Mouse (Mus musculus) layer of hippocampus, adult 11-12 months (tissue): ENCODE results near the gene Nrn1l.

Experiments used
- DNase-seq: peaks from one replicate; pipeline ENCODE4 v3.0.0; 2022; ENCODE audit warnings: low spot score

Nrn1l gene

GRCm38 (mm10) chr8:105893339-105893738 lies at the start of gene Nrn1l:
Gene Nrn1l, plus strand, starts transcription at chr8:105893567.
- DNase-seq: peak; percentile 84

- DNase-seq: no peak
These were observed 46.7 kb upstream of the Nrn1l start for GRCm38 (mm10) chr8:105846678-105847077.

GRCm38 (mm10) chr8:105850014-105850413 lies 43.4 kb upstream of the Nrn1l start:
- DNase-seq: no peak

DNA sequence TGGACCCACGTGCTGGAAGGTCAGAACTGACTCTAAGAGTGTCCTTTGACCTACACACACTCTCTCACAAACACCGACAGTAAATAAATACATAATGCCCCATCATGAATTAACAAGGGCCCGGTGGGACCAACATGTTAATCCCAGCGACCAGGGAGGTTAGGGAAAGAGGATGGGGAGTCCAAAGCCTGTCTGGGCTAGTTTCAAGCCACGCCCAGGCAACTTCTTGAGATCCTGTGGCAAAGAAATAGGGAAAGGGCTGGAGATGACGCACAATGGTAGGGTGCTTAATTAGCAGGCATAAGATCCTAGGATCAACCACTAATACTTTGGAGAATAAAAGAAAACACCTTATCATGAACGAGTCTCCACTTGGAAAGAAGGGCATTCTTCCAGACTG lies 42.8 kb upstream of the Nrn1l start:
- no peak for DNase-seq

DNA sequence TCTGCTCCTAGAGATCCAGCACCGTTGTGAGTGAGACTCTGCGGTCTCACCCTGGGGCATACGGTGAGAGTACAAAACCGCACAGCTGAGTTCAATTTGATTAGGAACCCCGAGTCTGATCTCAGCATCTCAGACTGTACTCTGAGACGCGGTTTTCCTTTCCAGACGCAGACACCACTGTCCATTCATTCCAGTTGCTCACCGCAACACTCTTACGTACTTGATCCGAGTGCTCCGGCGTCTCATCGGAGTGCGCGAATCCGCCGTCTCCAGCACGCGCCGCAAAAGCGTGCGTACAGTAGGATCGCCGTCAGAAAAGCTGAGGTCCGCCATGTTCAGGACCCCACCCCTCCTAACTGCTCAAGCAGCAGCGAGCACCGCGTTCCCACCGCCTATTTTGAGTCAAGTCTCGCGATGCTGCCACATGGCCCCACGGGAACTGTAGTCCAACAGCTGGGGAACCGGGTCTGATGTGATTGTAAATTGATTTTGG lies 41.7 kb upstream of the Nrn1l start:
- DNase-seq: peak; percentile 91

DNA sequence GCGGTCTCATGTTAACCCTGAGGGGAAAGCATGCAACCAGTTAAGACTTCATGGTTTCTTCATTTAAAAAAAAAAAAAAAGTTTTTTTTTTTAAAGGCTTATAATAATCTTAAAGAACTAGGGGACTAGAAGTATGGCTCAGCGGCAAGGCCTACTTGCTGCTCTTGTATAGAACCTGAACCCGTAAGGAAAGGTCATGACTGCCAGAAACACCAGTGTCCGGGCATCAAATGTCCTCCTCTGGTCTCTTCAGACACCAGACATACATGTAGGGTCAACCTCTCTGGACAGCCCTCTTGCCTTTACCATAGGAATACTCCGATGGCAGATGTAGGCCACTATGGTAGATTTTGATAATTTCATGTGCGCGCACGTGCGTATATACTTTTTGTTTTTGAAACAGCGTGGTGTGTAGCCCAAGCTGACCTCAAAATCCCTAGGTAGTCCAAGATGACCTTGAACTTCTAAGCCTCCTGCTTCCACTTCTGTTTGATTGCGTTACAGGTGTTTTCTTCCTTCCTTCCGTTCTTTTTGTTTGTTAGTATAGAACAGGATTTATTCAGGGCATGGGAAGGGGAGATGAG lies 41.1 kb upstream of the Nrn1l start:
- DNase-seq: peak; percentile 15

DNA sequence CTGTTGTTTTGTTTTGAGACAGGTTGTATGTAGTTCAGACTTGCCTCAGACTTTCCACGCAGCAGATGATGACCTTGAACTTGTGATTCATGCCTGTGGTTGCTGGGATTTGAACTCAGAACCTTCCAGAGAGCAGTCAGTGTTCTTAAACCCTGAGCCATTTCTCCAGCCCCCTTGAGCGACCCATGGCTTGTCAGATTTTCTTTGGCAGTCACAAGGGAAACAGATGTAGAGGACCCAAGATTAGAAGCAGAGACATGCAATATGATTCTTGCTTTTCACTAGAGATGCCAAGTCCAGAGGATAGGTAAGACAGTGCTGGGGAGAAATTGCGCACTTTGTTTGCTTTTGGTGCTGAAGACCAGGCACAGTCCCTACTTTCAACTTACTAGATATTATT lies 40.2 kb upstream of the Nrn1l start, which contains the start of gene Cenpt:
Gene Cenpt, minus strand, starts transcription at position 101 of the 400 bp plus-strand sequence.
- no peak for DNase-seq

DNA sequence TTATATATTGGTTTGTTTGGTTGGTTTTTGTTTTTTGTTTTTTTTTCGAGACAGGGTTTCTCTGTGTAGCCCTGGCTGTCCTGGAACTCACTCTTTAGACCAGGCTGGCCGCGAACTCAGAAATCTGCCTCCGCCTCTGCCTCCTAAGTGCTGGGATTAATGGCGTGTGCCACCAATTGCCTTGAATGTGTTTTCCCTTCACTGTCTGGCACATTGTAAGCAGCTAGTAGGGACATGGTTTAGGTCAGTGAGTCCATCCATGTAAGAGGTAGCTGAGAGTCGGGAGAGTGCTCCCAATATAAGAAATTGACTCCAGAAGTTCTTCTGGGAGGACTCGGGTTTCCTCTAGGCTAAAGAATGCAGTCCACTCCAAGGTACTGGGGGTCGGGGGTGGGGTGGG lies 39.1 kb upstream of the Nrn1l start:
- no peak for DNase-seq

GRCm38 (mm10) chr8:105854715-105855216 lies 38.6 kb upstream of the Nrn1l start, which contains the start of gene Thap11:
Gene Thap11, plus strand, starts transcription at chr8:105855132.
- peak; percentile 90 for DNase-seq

DNA sequence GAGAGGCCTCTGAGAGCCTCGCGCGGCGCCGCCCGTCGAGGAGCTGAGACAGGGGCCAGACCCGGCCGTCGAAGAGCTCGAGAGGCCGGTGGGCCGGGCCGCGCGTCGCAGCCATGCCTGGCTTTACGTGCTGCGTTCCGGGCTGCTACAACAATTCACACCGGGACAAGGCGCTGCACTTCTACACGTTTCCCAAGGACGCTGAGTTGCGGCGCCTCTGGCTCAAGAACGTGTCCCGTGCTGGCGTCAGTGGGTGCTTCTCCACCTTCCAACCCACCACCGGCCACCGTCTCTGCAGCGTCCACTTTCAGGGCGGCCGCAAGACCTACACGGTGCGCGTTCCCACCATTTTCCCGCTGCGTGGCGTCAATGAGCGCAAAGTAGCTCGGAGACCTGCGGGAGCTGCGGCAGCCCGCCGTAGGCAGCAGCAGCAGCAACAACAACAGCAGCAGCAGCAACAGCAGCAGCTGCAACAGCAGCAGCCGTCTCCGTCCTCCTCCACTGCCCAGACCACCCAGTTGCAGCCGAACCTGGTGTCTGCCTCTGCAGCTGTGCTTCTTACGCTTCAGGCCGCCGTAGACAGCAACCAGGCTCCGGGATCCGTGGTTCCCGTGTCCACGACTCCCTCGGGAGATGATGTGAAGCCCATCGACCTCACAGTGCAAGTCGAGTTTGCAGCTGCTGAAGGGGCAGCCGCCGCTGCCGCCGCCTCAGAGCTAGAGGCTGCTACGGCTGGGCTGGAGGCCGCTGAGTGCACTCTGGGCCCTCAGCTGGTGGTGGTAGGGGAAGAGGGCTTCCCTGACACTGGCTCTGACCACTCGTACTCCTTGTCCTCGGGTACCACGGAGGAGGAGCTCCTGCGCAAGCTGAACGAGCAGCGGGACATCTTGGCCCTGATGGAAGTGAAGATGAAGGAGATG lies 37.9 kb upstream of the Nrn1l start:
- DNase-seq: peak; percentile 46

DNA sequence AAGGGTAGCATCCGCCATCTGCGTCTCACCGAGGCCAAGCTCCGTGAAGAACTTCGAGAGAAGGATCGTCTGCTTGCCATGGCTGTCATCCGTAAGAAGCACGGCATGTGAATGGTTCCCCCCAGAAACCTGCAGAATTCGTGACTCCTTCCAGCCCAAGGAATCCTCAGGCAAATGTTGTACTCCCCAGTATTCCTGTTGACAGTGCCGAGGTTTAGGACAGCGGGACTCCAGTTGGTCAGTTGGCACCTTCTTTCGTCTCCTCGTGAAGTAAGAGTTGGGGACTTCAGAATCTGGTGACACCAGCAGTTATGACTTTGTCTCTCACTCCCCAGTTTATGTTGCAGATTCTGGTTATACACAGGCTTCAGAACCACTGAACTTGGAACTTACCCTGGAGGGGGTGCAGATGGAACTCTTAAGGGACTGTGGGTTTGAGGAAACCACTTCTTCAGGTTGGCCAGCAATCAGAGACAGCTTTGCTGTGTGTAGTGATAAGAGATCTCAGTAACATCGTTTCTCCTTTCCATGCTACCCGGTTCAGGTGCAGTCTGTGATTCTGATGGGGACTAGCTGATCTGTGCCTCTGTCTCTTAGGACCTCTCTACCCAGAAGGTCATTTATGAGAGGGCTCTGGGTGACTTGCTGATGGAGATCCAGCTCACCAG lies 37.1 kb upstream of the Nrn1l start:
- no peak for DNase-seq

- no peak for DNase-seq
These were observed 34.9 kb upstream of the Nrn1l start for GRCm38 (mm10) chr8:105858495-105858894.

GRCm38 (mm10) chr8:105859314-105859713 lies 34.1 kb upstream of the Nrn1l start:
- DNase-seq: no peak

- DNase-seq: peak; percentile 94
These were observed 33.0 kb upstream of the Nrn1l start, which contains the start of gene Nutf2 for GRCm38 (mm10) chr8:105860143-105860981. Gene Nutf2, plus strand, starts transcription at chr8:105860580.

DNA sequence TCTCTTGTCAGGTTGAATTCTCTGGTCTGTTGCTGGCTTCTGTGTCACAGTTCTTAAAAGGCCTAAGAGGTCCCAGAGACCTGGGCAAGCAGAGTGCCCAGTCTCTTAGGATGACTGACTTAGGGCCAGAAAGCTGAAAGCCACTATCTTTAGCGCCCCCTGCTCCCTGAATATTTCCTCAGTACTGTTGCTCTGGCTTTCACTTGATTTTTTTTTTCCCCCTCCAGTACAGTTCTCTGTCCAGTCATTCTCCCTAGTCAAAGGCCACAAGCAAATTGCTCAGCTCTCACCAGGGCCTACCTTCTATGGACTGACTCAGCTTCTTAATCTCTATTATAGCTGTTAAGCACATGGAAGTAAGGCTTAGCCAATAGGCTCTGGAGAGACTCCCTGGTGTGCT lies 31.4 kb upstream of the Nrn1l start:
- no peak for DNase-seq

DNA sequence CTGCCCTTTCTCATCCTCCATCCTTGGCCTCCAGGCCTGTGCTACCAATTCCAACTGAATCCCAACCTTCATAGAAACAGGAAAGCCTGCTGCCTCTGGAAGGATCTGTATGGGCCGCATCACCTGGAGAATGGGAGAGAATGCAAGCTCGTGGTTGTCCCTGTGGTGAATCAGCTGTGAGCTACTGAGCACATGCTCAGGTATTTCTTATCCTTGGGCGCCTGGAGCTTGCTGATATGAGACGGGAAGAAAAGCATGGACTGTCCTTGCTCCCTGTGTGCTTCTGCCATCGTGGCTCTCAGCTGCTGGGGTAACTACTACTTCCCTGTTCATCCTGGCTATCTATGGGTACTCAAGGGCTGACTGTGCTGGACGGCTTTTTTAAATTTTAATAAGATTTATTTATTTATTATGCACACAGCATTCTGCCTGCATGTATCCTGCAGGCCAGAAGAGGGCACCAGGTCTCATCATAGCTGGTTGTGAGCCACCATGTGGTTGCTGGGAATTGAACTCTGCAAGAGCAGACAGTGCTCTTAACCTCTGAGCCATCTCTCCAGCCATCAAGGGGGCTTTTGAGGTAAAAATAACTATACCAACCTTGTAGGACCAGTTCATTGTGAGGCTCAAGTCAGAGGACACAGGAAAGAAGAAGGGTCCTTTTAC lies 26.9 kb upstream of the Nrn1l start:
- DNase-seq: no peak

DNA sequence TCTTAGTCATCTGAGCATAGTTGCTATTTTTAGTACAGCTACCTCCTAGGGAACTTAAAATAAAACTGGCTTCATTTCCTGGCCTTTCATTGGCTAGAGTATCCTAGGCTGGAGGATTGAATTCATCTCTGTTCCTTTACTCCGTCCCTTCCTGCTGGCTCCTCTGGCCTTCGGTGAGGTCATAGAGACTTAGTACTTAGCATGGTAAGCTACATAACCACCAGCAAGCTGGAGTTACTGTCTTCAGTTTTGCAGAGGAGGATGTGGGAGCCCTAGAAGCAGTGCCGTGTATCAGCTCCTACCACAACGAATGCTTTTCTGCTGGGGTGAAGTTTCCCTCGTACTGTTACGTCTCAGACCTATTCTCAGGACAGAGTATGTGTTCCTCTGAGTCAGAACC lies 19.1 kb upstream of the Nrn1l start:
- no peak for DNase-seq

DNA sequence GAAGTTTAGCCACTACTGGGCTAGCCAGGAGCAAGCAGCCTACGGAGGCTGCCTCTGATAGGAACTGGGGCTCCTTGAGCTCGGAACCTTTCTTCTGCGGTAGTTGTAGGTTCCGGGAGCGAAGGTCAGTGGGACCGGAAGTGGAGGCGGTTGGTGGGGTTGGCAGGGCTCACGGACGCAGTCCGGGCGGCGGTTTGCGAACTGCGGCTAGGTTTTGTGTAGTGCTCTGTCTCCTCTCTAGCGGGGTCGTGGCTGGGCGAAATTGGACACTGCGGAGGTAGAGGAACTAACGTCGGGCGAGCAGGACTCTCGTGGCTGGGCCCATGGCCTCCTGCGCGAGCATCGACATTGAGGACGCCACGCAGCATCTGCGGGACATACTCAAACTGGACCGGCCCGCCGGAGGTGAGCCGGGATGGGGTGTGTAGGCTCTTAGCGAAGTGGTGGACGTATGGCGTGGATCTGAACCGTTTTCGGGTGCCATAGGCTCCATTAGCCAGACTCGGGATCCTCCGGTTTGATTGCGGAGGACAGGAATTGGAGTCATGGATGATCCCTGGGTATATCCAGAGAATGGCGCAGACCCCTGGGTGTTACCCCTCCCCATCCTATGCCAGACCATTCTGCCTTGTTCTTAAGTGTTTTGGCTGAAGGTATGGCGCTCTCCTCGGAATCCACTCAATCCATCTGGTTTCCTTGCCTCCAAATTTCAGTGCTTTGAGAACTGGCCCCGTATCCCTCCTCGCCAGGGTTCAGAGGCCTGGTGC lies 12.4 kb upstream of the Nrn1l start, which contains the start of gene Edc4:
Gene Edc4, plus strand, starts transcription at position 128 of the 767 bp plus-strand sequence.
- peak; percentile 83 for DNase-seq

- DNase-seq: no peak
These were observed 3.5 kb upstream of the Nrn1l start for GRCm38 (mm10) chr8:105889756-105890465.
